ENCODE assay signal across 8 mouse cellular contexts in the genomic region with DNA sequence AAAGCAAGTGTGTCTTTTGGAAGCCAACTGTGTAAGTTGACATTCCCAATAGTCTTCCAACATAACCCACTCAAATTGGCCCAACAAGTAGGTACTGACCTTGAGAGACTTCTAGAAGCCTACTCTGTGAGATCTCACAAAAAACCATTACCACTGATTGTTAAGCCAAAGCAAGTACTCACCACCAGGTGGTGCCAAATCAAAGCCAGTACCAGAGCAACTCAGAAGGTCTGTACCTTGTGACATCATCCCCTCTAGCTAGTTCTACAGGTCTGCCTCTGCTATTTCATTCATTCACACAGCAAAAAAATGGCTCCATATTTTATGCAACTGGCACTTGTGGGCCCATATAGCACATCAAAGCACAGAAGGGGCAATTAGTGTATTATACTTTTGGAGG. TPM values are rescaled to one million over a fixed set of nuclear protein-coding genes. Genes with fewer than 3 reads are reported as not detected.
DNase-seq lines count a peak whose midpoint lies in the region; ATAC-seq lines count a peak whose summit lies in the region.

No protein-coding gene starts in this region.

- H3K27me3 ChIP-seq in liver, embryonic 13.5 days = no peaks in the 10 kb centered on the region

- H3K36me3 ChIP-seq in liver, embryonic 13.5 days = no peaks in the 10 kb centered on the region

- H3K4me1 ChIP-seq in liver, embryonic 13.5 days (replicated peaks) = 0 out of 2 replicates have a peak, but pooled peaks cover 3% of the 10 kb centered on the region

- H3K9me3 ChIP-seq in liver, embryonic 13.5 days (replicated peaks) = no peaks in the 10 kb centered on the region

- no peak overlapping the region for H3K4me3 ChIP-seq in liver, embryonic 13.5 days (replicated peaks)

- H3K4me2 ChIP-seq in liver, embryonic 13.5 days = no peak overlapping the region

- no peak overlapping the region for H3K9ac ChIP-seq in liver, embryonic 13.5 days

- no peak for ATAC-seq in liver, embryonic 13.5 days (ENCODE audit: low read depth)

- H3K27ac ChIP-seq in liver, embryonic 13.5 days = no peak overlapping the region

- DNase-seq in embryo, embryonic 10 days (ENCODE audit: low spot score) = peak; percentile 80
- no peak for DNase-seq in embryo, embryonic 9.5 days (ENCODE audit: extremely low spot score)
- peak; percentile 42 for DNase-seq in urinary bladder, postnatal 25 days (ENCODE audit: low spot score)
- no peak for DNase-seq in urinary bladder, postnatal 10 days (ENCODE audit: low spot score)
- peak; percentile 68 for DNase-seq in embryo, embryonic 10.5 days (ENCODE audit: low spot score)
- DNase-seq in heart, postnatal 4 days = peak; percentile 65
- DNase-seq in liver, embryonic 13.5 days = peak; percentile 31
- peak; percentile 19 for DNase-seq in right cerebral cortex, postnatal 14 days

RNA-seq across cellular contexts. Expression of gene Ola1, which starts 51.6 kb away (rescaled TPM):
- total RNA-seq in heart, postnatal 4 days (2021) = 10 to 100 TPM; 67.3 to 68.2 TPM
- polyA plus RNA-seq in liver, embryonic 13.5 days (2015; fragmentation: Nextera tagmentation; extraction: Ambion mirVana) = 67.1 and 82.1 TPM in 2 replicates

Comparison
In these comparisons a context has a peak if more than half of its experiments do, and no peak if none do; other contexts are left out.
1. DNase-seq: peak in embryo, embryonic 10 days (single experiment), urinary bladder, postnatal 25 days (single experiment), embryo, embryonic 10.5 days (single experiment), heart, postnatal 4 days (single experiment), liver, embryonic 13.5 days (single experiment) and right cerebral cortex, postnatal 14 days (single experiment); none in embryo, embryonic 9.5 days (single experiment) and urinary bladder, postnatal 10 days (single experiment).